Mouse (Mus musculus) liver, embryonic 13.5 days (tissue): ENCODE results near the gene Mcts2. TPM values are rescaled to one million over a fixed set of nuclear protein-coding genes. Genes with fewer than 3 reads are reported as not detected.

ENCODE experiments used
- polyA plus RNA-seq: library from polyadenylated mRNA; unstranded; fragments of >200 nt; fragmentation: Nextera tagmentation; extraction: Ambion mirVana; gene quantifications from 2 replicates; pipeline ENCODE4 v1.2.1, GENCODE M21; 2015

The Mcts2 gene
- polyA plus RNA-seq, 1 experiment from 2014 or later: 23.8 TPM

Other genes starting within 250 kb of the Mcts2 start
- not detected in 2 replicates for gene Defb23, start 222.4 kb upstream of the Mcts2 start, polyA plus RNA-seq
- gene Defb20, start 210.0 kb upstream of the Mcts2 start, polyA plus RNA-seq: not detected in 2 replicates
- not detected in 2 replicates for gene Defb22, start 196.9 kb upstream of the Mcts2 start, polyA plus RNA-seq
- not detected in 2 replicates for gene Defb26, start 175.3 kb upstream of the Mcts2 start, polyA plus RNA-seq
- gene Defb28, start 168.8 kb upstream of the Mcts2 start, polyA plus RNA-seq: not detected in 2 replicates
- not detected in 2 replicates for gene Defb29, start 146.9 kb upstream of the Mcts2 start, polyA plus RNA-seq
- not detected in 2 replicates for gene Gm17416, start 117.7 kb upstream of the Mcts2 start, polyA plus RNA-seq
- gene Defb21, start 114.3 kb upstream of the Mcts2 start, polyA plus RNA-seq: not detected in 2 replicates
- not detected in 2 replicates for gene Defb19, start 106.7 kb upstream of the Mcts2 start, polyA plus RNA-seq
- not detected in 2 replicates for gene Defb45, start 87.6 kb upstream of the Mcts2 start, polyA plus RNA-seq
- gene Defb36, start 82.7 kb upstream of the Mcts2 start, polyA plus RNA-seq: not detected in 2 replicates
- gene Defb25, start 64.0 kb upstream of the Mcts2 start, polyA plus RNA-seq: not detected in 2 replicates
- 0.89 and 0.95 TPM in 2 replicates for gene Rem1, start 60.1 kb upstream of the Mcts2 start, polyA plus RNA-seq
- gene H13, start 17.6 kb upstream of the Mcts2 start, polyA plus RNA-seq: 49.0 and 52.9 TPM in 2 replicates
- gene Id1, start 49.2 kb downstream of the Mcts2 start, polyA plus RNA-seq: 20.9 and 23.2 TPM in 2 replicates
- 1.1 and 1.2 TPM in 2 replicates for gene Cox4i2, start 67.1 kb downstream of the Mcts2 start, polyA plus RNA-seq
- 148 and 164 TPM in 2 replicates for gene Bcl2l1, start 144.7 kb downstream of the Mcts2 start, polyA plus RNA-seq
- 59.8 and 79.4 TPM in 2 replicates for gene Tpx2, start 160.9 kb downstream of the Mcts2 start, polyA plus RNA-seq
- gene Mylk2, start 224.3 kb downstream of the Mcts2 start, polyA plus RNA-seq: not detected in 2 replicates
- gene Foxs1, start 246.2 kb downstream of the Mcts2 start, polyA plus RNA-seq: 0.16 and 0.20 TPM in 2 replicates